Mouse (Mus musculus): ENCODE results near the gene Hcfc1r1. TPM values are rescaled to one million over a fixed set of nuclear protein-coding genes. Genes with fewer than 3 reads are reported as not detected.

Gene Hcfc1r1
- 214 and 322 TPM in 2 replicates for total RNA-seq (2014; rRNA removed; ENCODE audit: low replicate concordance)
- polyA plus RNA-seq (2015; fragmentation: Nextera tagmentation; extraction: Ambion mirVana) = 328 and 348 TPM in 2 replicates

- peak; percentile 98 for DNase-seq (ENCODE audit: low spot score)
- Histone ChIP-seq H3K9ac (replicated peaks; ENCODE audit: low read depth, low read length) (peak within 1 kb of the TSS; percentile 87), H3K27me3 (ENCODE audit: control insufficient read depth, insufficient read depth, low read length) (peaks cover 6% of the 10 kb centered on the region; the same call in 1 of the 2 replicates), H3K36me3 (replicated peaks; ENCODE audit: control insufficient read depth, insufficient read depth, low read length) (peaks cover 25% of the 10 kb centered on the region), H3K4me1 (ENCODE audit: control insufficient read depth, insufficient read depth) (peaks cover 24% of the 10 kb centered on the region; the same call in 1 of the 2 replicates), H3K9me3 (replicated peaks; ENCODE audit: control insufficient read depth, low read length) (no peaks in the 10 kb centered on the region), H3K4me3 (ENCODE audit: low read depth, low read length) (peak within 1 kb of the TSS; percentile 69), H3K27ac (ENCODE audit: low read depth) (peak within 1 kb of the TSS; percentile 97), H3K4me2 (ENCODE audit: low read depth, low read length) (peak within 1 kb of the TSS; percentile 80)
- ATAC-seq (ENCODE audit: insufficient read depth, low read depth) = peak; percentile 87
- under 1% methylated on average over 45 of the region's 45 CpGs for WGBS
- peak; percentile 94 for TF ChIP-seq EP300 (IDR thresholded peaks at IDR 0.05; ENCODE audit: low read depth)
- TF ChIP-seq CTCF (IDR thresholded peaks at IDR 0.05; ENCODE audit: low read depth) = no peak
Measured at GRCm38 (mm10) chr17:23673424-23674073, at the start of gene Hcfc1r1, which contains the start of gene Thoc6. Hcfc1r1 (plus strand) TSS chr17:23673596. Thoc6 (minus strand) TSS chr17:23673882.

GRCm38 (mm10) chr17:23627813-23628212 is 45.6 kb upstream of the Hcfc1r1 start:
- no peak overlapping the region for H3K4me2 ChIP-seq (ENCODE audit: low read depth, low read length)
- no peak overlapping the region for H3K27ac ChIP-seq (ENCODE audit: low read depth)
- TF ChIP-seq EP300 (IDR thresholded peaks at IDR 0.05; ENCODE audit: low read depth) (no peak), CTCF (IDR thresholded peaks at IDR 0.05; ENCODE audit: low read depth) (no peak)
- H3K4me1 ChIP-seq (ENCODE audit: control insufficient read depth, insufficient read depth) = no peaks in the 10 kb centered on the region
- no peaks in the 10 kb centered on the region for H3K36me3 ChIP-seq (replicated peaks; ENCODE audit: control insufficient read depth, insufficient read depth, low read length)
- H3K27me3 ChIP-seq (ENCODE audit: control insufficient read depth, insufficient read depth, low read length) = 0 out of 2 replicates have a peak, but pooled peaks cover 9% of the 10 kb centered on the region
- WGBS = 33% methylated on average over 7 of the region's 7 CpGs
- H3K9me3 ChIP-seq (replicated peaks; ENCODE audit: control insufficient read depth, low read length) = no peaks in the 10 kb centered on the region
- no peak overlapping the region for H3K4me3 ChIP-seq (ENCODE audit: low read depth, low read length)
- no peak for DNase-seq (ENCODE audit: low spot score)
- ATAC-seq (ENCODE audit: insufficient read depth, low read depth) = no peak
- no peak overlapping the region for H3K9ac ChIP-seq (replicated peaks; ENCODE audit: low read depth, low read length)

GRCm38 (mm10) chr17:23630195-23631020 is 43.0 kb upstream of the Hcfc1r1 start:
- Histone ChIP-seq H3K4me1 (ENCODE audit: control insufficient read depth, insufficient read depth) (no peaks in the 10 kb centered on the region), H3K4me3 (ENCODE audit: low read depth, low read length) (0 out of 2 replicates have a peak overlapping the region, but pooled peaks have one; percentile 19), H3K9me3 (replicated peaks; ENCODE audit: control insufficient read depth, low read length) (no peaks in the 10 kb centered on the region), H3K36me3 (replicated peaks; ENCODE audit: control insufficient read depth, insufficient read depth, low read length) (no peaks in the 10 kb centered on the region), H3K27ac (ENCODE audit: low read depth) (no peak overlapping the region), H3K27me3 (ENCODE audit: control insufficient read depth, insufficient read depth, low read length) (0 out of 2 replicates have a peak, but pooled peaks cover 12% of the 10 kb centered on the region), H3K9ac (replicated peaks; ENCODE audit: low read depth, low read length) (no peak overlapping the region), H3K4me2 (ENCODE audit: low read depth, low read length) (peak overlapping the region; percentile 56)
- DNase-seq (ENCODE audit: low spot score) = peak; percentile 61
- peak; percentile 86 for ATAC-seq (ENCODE audit: insufficient read depth, low read depth)
- TF ChIP-seq CTCF (IDR thresholded peaks at IDR 0.05; ENCODE audit: low read depth) (peak; percentile 82), EP300 (IDR thresholded peaks at IDR 0.05; ENCODE audit: low read depth) (no peak)
- WGBS = 15% methylated on average over 22 of the region's 22 CpGs

DNA sequence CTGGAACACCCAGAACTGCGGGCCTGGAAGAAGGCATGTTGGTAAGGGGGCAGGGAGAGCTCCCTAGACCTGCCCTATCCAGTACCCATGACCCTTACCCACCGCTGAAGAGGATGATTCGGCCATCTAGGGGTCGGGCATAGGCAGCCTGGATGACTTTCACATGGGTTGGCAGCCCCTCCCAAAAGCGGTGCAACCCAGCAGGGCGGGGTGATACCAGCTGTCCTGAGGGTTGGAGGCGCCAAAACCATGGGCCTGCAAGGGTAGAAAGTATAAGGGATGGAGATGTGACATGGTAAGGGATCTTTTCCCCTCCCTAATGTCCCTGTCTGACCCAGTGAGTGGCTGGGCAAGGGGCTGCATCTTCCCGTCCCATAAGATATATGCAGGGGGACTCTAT is 42.2 kb upstream of the Hcfc1r1 start:
- no peaks in the 10 kb centered on the region for H3K9me3 ChIP-seq (replicated peaks; ENCODE audit: control insufficient read depth, low read length)
- no peak overlapping the region for H3K4me2 ChIP-seq (ENCODE audit: low read depth, low read length)
- H3K4me1 ChIP-seq (ENCODE audit: control insufficient read depth, insufficient read depth) = no peaks in the 10 kb centered on the region
- no peak for ATAC-seq (ENCODE audit: insufficient read depth, low read depth)
- H3K9ac ChIP-seq (replicated peaks; ENCODE audit: low read depth, low read length) = no peak overlapping the region
- 71% methylated on average over 8 of the region's 8 CpGs for WGBS
- no peak overlapping the region for H3K4me3 ChIP-seq (ENCODE audit: low read depth, low read length)
- no peak for DNase-seq (ENCODE audit: low spot score)
- 0 out of 2 replicates have a peak, but pooled peaks cover 18% of the 10 kb centered on the region for H3K27me3 ChIP-seq (ENCODE audit: control insufficient read depth, insufficient read depth, low read length)
- TF ChIP-seq EP300 (IDR thresholded peaks at IDR 0.05; ENCODE audit: low read depth) (no peak), CTCF (IDR thresholded peaks at IDR 0.05; ENCODE audit: low read depth) (no peak)
- no peak overlapping the region for H3K27ac ChIP-seq (ENCODE audit: low read depth)
- H3K36me3 ChIP-seq (replicated peaks; ENCODE audit: control insufficient read depth, insufficient read depth, low read length) = no peaks in the 10 kb centered on the region
